Mouse (Mus musculus) kidney, adult 18-20 months (tissue): Measurements from ENCODE around the gene Cdc6.

Source experiments
- DNase-seq: peaks from one replicate; pipeline ENCODE4 v3.0.0; 2021

The Cdc6 gene

GRCm38 (mm10) chr11:98962421-98963095 is 55.0 kb downstream of the Cdc6 start:
- peak; percentile 16 for DNase-seq

DNA sequence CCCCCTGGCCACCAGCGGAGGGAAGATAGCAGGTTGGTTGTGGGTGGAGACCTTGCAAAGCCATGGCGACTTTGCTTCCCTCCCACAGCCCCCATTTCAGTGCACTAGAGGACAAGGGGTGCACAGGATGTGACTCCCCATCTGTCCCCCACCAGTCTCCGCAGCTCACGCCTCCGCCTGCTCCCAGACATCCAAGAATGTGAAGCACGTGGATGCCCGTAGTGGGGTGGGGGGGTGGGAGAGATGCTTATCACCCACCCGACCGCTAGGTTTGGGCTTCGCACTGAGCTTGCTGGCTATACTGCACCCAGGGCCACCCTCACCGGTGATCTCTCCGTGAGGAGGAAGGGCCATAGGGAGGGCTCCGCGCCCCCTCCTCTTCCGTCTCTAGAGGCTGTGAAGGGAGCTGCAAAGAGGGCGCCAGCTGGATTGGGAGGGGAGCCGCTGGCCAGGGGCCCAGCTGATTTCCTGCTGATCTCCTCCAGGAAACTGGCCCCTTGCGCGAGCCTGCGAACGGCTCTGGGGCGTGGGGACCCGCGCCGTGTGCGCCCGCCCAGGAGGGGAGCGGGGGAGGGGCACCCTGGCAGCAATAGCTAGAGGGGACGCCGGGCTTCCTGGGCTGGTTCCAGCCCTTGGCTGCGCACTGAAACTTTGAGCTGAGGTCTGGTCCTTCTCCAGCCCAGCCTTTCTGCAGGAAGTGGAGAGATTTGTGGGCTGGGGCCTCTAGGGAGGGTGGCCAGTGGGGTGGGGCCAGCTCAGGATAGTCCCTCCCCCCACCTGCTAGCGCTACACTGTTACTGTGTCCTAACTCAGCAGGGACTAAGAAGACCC is 55.8 kb downstream of the Cdc6 start:
- DNase-seq: peak; percentile 82

DNA sequence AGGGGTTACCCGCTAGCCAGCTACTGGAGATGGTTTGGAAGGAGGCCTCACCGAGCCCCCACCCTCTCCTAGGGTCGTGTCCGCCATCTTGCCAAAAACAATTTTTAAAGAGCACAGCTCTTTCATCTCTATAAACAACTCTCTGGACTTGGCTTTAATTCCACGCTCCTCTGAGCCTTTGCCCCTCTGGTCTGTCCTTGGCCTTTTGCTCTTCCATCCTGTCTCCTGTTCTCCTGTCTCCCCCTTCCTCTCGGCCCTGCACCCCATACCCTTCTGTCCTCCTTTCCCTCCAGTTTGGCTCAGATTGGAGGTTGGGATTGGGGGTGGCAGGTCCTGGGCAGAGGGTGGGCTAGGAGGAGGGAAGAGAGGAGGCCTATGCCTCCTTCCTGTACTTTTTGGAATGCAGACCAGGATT is 56.6 kb downstream of the Cdc6 start:
- no peak for DNase-seq

DNA sequence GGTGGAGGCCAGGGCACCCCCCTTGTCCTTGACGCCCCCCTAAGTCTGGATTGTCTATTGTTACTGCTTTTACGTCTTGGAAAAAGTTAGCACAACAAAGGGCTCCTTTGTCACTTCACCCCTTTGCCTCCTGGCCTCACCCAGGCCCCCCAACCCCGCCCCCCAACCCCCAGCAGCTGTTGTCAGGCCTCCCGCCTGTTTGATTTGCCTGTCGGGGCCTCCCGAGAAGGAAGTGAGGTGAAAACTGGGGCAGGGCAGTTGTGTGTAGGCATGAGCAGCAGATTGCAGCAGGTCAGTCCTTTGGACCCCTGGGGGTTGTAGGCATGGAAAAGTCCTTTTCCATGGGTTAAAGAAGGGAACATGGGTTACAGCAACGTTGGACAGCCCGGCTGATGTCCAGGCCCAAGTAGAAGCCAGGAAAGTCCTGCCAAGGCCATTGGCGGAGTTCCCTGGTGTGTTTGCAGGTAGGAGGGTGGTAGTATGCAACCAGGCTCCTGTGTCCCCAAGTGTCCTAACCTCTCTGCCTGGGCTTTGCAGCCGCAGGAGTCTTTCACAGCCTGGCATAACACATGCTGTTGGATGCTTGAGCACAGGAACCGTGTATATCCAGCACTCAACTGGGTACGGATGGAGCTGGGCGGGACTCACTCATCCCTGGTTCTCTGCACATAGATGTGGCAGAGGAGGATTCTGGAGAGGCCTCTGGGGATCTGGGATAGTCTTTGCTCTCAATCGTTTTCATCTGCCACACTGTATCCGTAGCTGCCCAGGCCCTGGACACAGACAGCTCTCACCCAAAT is 57.2 kb downstream of the Cdc6 start:
- DNase-seq: peak; percentile 69

GRCm38 (mm10) chr11:98965416-98966077 is 57.9 kb downstream of the Cdc6 start:
- DNase-seq: no peak

- peak; percentile 49 for DNase-seq
These were observed 59.0 kb downstream of the Cdc6 start for GRCm38 (mm10) chr11:98966499-98967141.

- no peak for DNase-seq
These were observed 60.5 kb downstream of the Cdc6 start for GRCm38 (mm10) chr11:98968079-98968478.

DNA sequence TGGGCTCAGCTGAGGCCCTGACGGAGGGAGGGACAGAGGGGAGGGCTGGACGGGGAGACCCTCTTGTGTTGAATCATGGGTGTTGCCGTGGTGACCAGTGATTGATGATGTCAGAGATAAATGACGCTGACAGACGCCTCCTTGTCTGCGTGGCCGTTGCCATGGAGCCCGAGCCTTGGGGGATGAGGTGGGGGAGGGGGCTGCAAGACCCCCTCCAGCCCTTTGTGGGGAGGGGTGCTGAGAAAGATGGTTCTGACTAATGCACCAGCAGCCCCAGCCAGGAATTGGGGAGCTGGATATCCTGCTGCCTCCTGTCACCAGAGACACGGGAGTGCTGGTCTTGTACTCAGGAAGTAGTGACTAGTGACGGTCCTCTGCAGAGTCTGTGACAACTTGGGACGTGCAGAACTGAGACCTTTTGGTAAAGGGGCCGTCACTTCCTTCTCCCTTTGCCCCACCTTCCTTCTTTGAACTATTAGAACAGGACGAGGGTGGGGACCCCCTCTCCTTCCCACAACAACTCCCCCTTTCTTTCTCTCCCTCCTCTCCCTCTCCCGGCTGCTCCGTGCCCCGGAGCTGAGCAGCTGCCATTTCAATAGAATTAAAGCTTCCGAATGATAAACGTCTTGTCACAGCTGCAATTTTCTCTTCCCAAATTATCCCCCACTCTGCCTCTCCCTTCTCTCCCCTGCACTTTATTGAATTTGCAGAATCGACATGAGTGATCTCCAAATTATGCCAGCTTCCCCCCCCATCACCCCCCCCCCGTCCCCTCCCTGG is 61.3 kb downstream of the Cdc6 start:
- DNase-seq: no peak

DNA sequence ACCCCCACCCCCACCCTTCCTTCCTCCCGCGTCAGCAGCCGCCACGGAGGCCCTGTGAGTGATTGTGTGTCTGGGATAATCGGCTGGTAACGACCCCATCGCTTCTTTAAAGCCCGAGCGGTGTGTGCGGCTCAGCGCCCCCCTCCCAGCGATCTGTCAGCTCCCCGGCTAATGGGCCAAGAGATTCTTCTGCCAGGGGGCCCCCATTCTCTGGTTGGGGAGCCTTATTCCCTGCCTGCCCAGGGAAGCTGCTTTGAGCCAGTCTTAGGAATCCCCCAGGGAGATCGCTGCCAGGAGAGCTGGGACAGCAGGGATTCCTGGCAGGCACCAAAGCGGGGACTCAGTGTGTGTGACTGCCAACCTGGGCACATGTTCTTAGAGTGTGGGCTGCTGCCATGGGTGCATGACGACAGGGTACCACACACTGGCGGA is 61.9 kb downstream of the Cdc6 start:
- peak; percentile 53 for DNase-seq

- DNase-seq: peak; percentile 78
These were observed 62.8 kb downstream of the Cdc6 start for GRCm38 (mm10) chr11:98970191-98970925.

GRCm38 (mm10) chr11:98971316-98972031 is 63.9 kb downstream of the Cdc6 start:
- peak; percentile 80 for DNase-seq

GRCm38 (mm10) chr11:98972215-98972614 is 64.6 kb downstream of the Cdc6 start:
- peak; percentile 89 for DNase-seq

GRCm38 (mm10) chr11:98972801-98973360 is 65.3 kb downstream of the Cdc6 start:
- no peak for DNase-seq
